Mouse (Mus musculus): ENCODE measurements around the gene Cltc. TPM values are rescaled to one million over a fixed set of nuclear protein-coding genes. Genes with fewer than 3 reads are reported as not detected.

Gene Cltc
- polyA plus RNA-seq, 1 experiment from 2014 or later, result 226 TPM

DNA sequence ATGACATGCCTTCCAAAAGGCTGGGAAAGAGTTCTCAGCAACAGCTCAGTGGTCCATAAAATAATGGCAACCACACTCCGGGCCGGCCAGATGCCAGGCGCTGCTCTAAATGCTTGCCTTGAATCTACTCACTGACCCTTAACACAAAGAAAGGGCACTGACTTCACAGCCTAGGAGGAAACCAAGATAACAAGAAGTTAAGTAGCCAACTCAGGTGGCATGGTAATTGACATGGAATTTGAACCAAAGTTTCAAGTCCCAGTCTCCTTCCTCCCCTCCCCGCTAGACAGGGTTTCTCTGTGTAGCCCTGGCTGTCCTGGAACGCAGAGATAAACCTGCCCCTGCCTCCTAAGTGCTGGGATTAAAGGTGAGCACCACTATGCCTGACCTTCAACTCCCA, 78.4 kb downstream of the Cltc start:
- DNase-seq (ENCODE audit: low spot score) (no peak), ATAC-seq (ENCODE audit: low FRiP score) (no peak)
- H3K36me3 ChIP-seq (replicated peaks; ENCODE audit: control insufficient read depth, insufficient read depth), result no peaks in the 10 kb centered on the region
- peaks cover 10% of the 10 kb centered on the region for H3K4me1 ChIP-seq (replicated peaks; ENCODE audit: control insufficient read depth, insufficient read depth, low read length)
- H3K4me2 ChIP-seq (replicated peaks), result no peak overlapping the region
- no peak overlapping the region for H3K9ac ChIP-seq
- WGBS, result 48% methylated on average over 5 of the region's 5 CpGs
- H3K4me3 ChIP-seq (replicated peaks; ENCODE audit: low read length), result no peak overlapping the region
- no peaks in the 10 kb centered on the region for H3K27me3 ChIP-seq (ENCODE audit: control insufficient read depth, insufficient read depth, low read length)
- H3K27ac ChIP-seq, result no peak overlapping the region
- H3K9me3 ChIP-seq (ENCODE audit: control insufficient read depth, low read length), result no peaks in the 10 kb centered on the region

DNA sequence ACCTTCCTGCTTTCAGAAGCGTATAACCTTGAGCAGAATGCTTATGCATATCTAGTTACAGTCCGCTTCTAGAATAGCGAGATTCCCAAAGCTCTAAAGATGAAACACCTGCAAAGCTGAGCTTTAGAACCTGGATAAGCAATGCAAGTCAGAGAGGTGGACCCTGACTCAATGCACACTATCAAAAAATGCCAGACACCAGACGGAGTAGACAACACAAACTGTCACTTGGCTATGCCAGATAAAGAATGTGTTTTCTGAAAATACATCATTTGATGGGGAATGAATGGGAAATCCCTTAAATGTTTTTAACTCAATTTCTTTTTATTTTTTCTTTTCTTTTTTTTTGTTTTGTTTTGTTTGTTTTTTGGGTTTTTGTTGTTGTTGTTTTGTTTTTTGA, 81.8 kb downstream of the Cltc start:
- DNase-seq (ENCODE audit: low spot score) (no peak), ATAC-seq (ENCODE audit: low FRiP score) (no peak)
- Histone ChIP-seq H3K4me2 (replicated peaks) (no peak overlapping the region), H3K27me3 (ENCODE audit: control insufficient read depth, insufficient read depth, low read length) (no peaks in the 10 kb centered on the region), H3K4me1 (replicated peaks; ENCODE audit: control insufficient read depth, insufficient read depth, low read length) (no peaks in the 10 kb centered on the region), H3K9me3 (ENCODE audit: control insufficient read depth, low read length) (no peaks in the 10 kb centered on the region), H3K4me3 (replicated peaks; ENCODE audit: low read length) (no peak overlapping the region), H3K27ac (no peak overlapping the region), H3K9ac (no peak overlapping the region), H3K36me3 (replicated peaks; ENCODE audit: control insufficient read depth, insufficient read depth) (no peaks in the 10 kb centered on the region)
- WGBS, result 94% methylated on average over 4 of the region's 4 CpGs

DNA sequence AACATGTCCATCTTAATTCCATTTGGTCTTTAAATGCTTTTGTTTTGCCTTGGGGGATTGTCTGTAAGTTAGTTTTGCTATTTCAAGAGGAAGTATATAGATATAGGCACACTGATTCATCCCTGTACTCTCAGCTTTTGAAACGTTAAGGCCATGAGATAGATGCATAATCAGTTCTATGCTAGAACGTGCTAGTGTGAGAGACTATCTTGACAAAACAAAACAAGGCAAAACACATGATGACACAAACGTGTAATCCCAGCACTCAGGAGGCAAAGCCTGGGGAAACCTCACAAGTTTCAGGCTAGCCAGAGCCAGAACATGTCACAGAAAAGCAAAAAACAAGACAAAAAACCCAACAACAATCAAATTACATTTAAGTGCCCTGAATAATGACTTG, 84.6 kb downstream of the Cltc start:
- Histone ChIP-seq H3K4me3 (replicated peaks; ENCODE audit: low read length) (no peak overlapping the region), H3K27ac (no peak overlapping the region), H3K27me3 (ENCODE audit: control insufficient read depth, insufficient read depth, low read length) (no peaks in the 10 kb centered on the region), H3K4me2 (replicated peaks) (no peak overlapping the region), H3K36me3 (replicated peaks; ENCODE audit: control insufficient read depth, insufficient read depth) (no peaks in the 10 kb centered on the region), H3K9ac (no peak overlapping the region), H3K9me3 (ENCODE audit: control insufficient read depth, low read length) (no peaks in the 10 kb centered on the region), H3K4me1 (replicated peaks; ENCODE audit: control insufficient read depth, insufficient read depth, low read length) (no peaks in the 10 kb centered on the region)
- no peak for ATAC-seq (ENCODE audit: low FRiP score)
- DNase-seq (ENCODE audit: low spot score), result no peak
- 89% methylated on average over 3 of the region's 3 CpGs for WGBS

DNA sequence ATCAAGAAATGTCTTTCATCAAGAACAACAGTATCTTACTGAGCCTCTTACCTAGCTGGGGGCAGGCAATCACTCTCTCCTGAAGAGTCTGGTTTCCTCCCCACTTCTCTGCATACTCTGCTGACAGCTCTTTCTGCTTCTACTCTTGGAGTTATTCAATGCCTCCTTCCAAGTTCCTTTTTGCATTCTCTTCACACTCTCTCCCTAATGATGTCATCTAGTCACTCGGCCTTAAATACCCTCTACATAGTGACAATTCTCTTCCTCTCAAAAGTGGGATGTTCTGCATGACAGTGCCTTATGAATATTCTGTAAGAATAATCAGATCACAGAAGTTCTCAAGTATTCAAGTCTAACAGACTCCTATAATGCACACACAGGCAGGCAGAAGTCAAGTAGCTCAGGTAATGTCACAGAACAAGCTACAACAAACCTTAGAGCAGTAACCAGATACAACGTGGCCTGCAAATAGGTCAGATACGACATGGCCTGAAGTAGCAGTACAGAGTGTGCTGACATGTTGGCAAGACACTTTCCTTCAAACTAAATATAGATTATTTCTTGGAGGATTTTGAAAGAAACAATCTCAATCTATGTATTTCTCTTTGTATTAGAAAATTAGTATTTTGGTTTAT, 86.2 kb downstream of the Cltc start:
- H3K9me3 ChIP-seq (ENCODE audit: control insufficient read depth, low read length), result no peaks in the 10 kb centered on the region
- H3K36me3 ChIP-seq (replicated peaks; ENCODE audit: control insufficient read depth, insufficient read depth), result no peaks in the 10 kb centered on the region
- H3K4me1 ChIP-seq (replicated peaks; ENCODE audit: control insufficient read depth, insufficient read depth, low read length), result no peaks in the 10 kb centered on the region
- no peaks in the 10 kb centered on the region for H3K27me3 ChIP-seq (ENCODE audit: control insufficient read depth, insufficient read depth, low read length)
- DNase-seq (ENCODE audit: low spot score) (no peak), ATAC-seq (ENCODE audit: low FRiP score) (no peak)
- no peak overlapping the region for H3K27ac ChIP-seq
- H3K9ac ChIP-seq, result no peak overlapping the region
- H3K4me2 ChIP-seq (replicated peaks), result no peak overlapping the region
- no peak overlapping the region for H3K4me3 ChIP-seq (replicated peaks; ENCODE audit: low read length)
- 64% methylated on average over 3 of the region's 3 CpGs for WGBS

DNA sequence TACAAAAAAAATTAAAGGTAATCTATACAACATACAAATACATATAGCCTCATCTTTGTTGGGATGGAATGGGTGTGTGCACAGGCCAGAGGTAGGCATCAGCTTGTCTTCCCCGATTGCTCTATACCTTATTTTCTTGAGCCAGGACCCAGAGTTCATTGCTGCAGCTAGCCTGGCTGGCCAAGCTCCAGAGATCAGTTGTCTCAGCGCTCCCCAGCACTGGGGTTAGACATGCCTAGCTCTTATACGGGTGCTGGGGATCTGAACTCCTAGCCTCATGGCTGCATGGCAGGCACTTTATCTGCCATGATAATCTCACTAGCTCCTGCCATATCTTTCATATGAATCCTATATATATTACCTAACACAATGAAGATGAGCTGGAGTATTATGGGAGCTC, 89.2 kb downstream of the Cltc start:
- no peak overlapping the region for H3K4me2 ChIP-seq (replicated peaks)
- H3K27me3 ChIP-seq (ENCODE audit: control insufficient read depth, insufficient read depth, low read length), result no peaks in the 10 kb centered on the region
- no peak overlapping the region for H3K4me3 ChIP-seq (replicated peaks; ENCODE audit: low read length)
- H3K36me3 ChIP-seq (replicated peaks; ENCODE audit: control insufficient read depth, insufficient read depth), result peaks cover 25% of the 10 kb centered on the region
- 95% methylated on average over 3 of the region's 3 CpGs for WGBS
- ATAC-seq (ENCODE audit: low FRiP score) (no peak), DNase-seq (ENCODE audit: low spot score) (no peak)
- H3K9ac ChIP-seq, result no peak overlapping the region
- H3K4me1 ChIP-seq (replicated peaks; ENCODE audit: control insufficient read depth, insufficient read depth, low read length), result no peaks in the 10 kb centered on the region
- no peak overlapping the region for H3K27ac ChIP-seq
- no peaks in the 10 kb centered on the region for H3K9me3 ChIP-seq (ENCODE audit: control insufficient read depth, low read length)

DNA sequence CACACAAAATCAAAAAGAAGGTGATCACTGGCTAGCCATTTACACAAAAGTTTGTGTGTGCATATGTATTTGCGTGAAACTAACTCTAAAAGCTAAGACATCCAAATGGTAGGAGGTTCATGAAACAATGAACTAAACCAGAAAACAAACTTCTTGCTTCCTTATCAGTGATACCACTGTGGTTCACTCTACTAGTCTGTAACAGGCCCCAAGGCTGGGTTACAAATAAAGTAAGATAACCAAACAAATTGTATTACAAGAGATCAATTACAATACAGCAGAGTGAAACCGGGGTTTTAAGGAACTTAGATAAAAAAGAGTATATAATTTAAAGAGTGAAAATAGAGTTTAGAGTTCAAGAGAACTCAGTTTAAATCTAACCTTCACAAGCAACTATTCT, 89.8 kb downstream of the Cltc start:
- Histone ChIP-seq H3K4me2 (replicated peaks) (no peak overlapping the region), H3K9ac (no peak overlapping the region), H3K4me3 (replicated peaks; ENCODE audit: low read length) (no peak overlapping the region), H3K36me3 (replicated peaks; ENCODE audit: control insufficient read depth, insufficient read depth) (peaks cover 31% of the 10 kb centered on the region), H3K9me3 (ENCODE audit: control insufficient read depth, low read length) (no peaks in the 10 kb centered on the region), H3K27ac (no peak overlapping the region), H3K4me1 (replicated peaks; ENCODE audit: control insufficient read depth, insufficient read depth, low read length) (no peaks in the 10 kb centered on the region), H3K27me3 (ENCODE audit: control insufficient read depth, insufficient read depth, low read length) (no peaks in the 10 kb centered on the region)
- WGBS, result 98% methylated on average over 2 of the region's 2 CpGs
- ATAC-seq (ENCODE audit: low FRiP score) (no peak), DNase-seq (ENCODE audit: low spot score) (no peak)

DNA sequence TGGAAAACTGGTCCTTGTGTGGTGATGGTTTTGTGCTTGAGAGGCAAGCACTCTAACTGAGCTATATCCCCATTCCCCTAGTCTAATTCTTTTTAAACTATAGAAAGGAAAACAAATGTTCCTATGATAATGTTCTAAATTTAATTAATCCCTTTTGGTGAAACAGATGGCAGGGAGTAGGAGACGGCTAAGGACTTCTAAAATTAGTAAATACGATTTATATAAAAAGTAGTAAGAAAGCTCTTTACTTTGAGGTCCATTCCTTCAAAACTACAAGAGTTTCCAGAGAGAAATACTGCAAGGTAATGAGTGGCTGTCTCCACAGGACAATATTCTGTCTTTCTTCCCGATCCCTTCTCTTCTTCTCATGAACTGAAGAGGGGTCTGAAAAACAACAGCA, 93.0 kb downstream of the Cltc start:
- Histone ChIP-seq H3K4me3 (replicated peaks; ENCODE audit: low read length) (no peak overlapping the region), H3K36me3 (replicated peaks; ENCODE audit: control insufficient read depth, insufficient read depth) (peaks cover 53% of the 10 kb centered on the region), H3K9me3 (ENCODE audit: control insufficient read depth, low read length) (no peaks in the 10 kb centered on the region), H3K4me2 (replicated peaks) (no peak overlapping the region), H3K4me1 (replicated peaks; ENCODE audit: control insufficient read depth, insufficient read depth, low read length) (no peaks in the 10 kb centered on the region), H3K27ac (no peak overlapping the region), H3K27me3 (ENCODE audit: control insufficient read depth, insufficient read depth, low read length) (no peaks in the 10 kb centered on the region), H3K9ac (no peak overlapping the region)
- ATAC-seq (ENCODE audit: low FRiP score) (no peak), DNase-seq (ENCODE audit: low spot score) (no peak)
- WGBS, result 95% methylated on average over 3 of the region's 3 CpGs

DNA sequence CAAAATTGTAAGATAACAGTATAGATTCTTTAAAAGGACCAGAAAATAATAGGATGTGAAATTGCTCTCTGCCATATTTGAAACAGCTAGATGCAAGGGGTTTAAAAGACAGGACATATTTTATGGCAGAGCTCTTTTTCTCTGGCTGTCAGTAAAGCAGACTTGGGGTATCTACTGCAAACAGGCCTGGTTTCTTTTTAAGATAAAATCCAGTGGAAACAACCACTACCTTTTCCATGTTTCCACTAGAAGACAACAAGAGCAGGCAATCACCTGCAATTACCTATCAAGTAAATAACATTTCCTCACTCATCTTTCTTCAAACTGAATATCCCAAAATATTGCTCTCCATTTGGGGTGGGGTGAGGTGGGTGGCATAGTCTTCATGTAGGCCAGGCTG, 93.4 kb downstream of the Cltc start:
- no peak for DNase-seq (ENCODE audit: low spot score)
- Histone ChIP-seq H3K9me3 (ENCODE audit: control insufficient read depth, low read length) (no peaks in the 10 kb centered on the region), H3K4me2 (replicated peaks) (no peak overlapping the region), H3K27ac (no peak overlapping the region), H3K4me3 (replicated peaks; ENCODE audit: low read length) (no peak overlapping the region), H3K36me3 (replicated peaks; ENCODE audit: control insufficient read depth, insufficient read depth) (peaks cover 58% of the 10 kb centered on the region), H3K27me3 (ENCODE audit: control insufficient read depth, insufficient read depth, low read length) (no peaks in the 10 kb centered on the region), H3K9ac (no peak overlapping the region), H3K4me1 (replicated peaks; ENCODE audit: control insufficient read depth, insufficient read depth, low read length) (no peaks in the 10 kb centered on the region)
- no peak for ATAC-seq (ENCODE audit: low FRiP score)

DNA sequence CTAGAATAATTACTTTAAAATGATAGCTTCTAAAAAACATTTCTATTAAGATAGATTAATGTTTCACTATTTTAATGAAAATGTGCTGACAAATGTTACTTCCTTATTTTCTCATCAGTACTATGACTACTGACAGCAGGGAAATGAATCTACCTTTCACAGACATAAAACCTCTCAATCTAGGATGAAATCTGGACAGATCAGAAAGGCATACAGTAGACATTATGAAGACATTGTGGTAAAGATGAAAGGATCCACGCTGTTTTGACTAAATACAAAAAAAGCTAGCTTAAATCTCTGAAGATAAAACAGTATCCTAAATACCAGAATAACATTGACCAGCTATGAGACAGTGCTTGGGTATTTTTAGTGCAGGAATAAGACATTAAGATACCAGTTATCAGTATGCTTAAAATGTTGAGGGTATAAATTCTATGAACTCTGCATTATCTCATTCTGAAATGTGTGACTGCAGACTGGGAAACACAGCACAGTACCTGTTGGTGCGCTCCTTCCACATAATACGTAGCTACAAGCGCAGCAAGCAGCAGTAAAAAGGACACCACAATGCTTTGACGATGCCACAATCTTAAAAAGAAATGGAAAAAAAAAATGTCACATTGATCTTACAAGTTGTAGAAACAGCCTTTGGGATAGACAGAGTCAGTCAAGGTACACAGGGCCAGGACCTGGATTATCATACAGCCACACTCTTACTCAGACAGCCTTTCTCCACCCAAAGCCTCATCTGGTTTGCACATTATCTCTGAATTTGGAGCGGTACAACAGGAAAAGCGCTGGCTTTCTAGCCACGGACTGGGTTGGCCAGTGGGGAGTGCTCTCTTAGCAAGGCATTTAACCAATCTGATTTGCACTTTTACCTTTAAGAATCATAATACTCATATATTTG, 94.1 kb downstream of the Cltc start:
- ATAC-seq (ENCODE audit: low FRiP score), result no peak
- H3K9ac ChIP-seq, result no peak overlapping the region
- H3K36me3 ChIP-seq (replicated peaks; ENCODE audit: control insufficient read depth, insufficient read depth), result peaks cover 61% of the 10 kb centered on the region

More for the DNA sequence above, 94.1 kb downstream of the Cltc start:
- no peaks in the 10 kb centered on the region for H3K9me3 ChIP-seq (ENCODE audit: control insufficient read depth, low read length)
- H3K27ac ChIP-seq, result no peak overlapping the region
- H3K4me1 ChIP-seq (replicated peaks; ENCODE audit: control insufficient read depth, insufficient read depth, low read length), result no peaks in the 10 kb centered on the region
- DNase-seq (ENCODE audit: low spot score), result no peak
- WGBS, result 95% methylated on average over 8 of the region's 8 CpGs
- H3K27me3 ChIP-seq (ENCODE audit: control insufficient read depth, insufficient read depth, low read length), result no peaks in the 10 kb centered on the region
- no peak overlapping the region for H3K4me3 ChIP-seq (replicated peaks; ENCODE audit: low read length)
- H3K4me2 ChIP-seq (replicated peaks), result no peak overlapping the region
